Mouse (Mus musculus) thymus, postnatal 10 days (tissue): ENCODE measurements around the gene Ap2b1.
"Not testable (repeated sequence)": the region's sequence is repeated elsewhere in the genome, so short reads cannot be mapped to it uniquely, and the experiment has no call there.

Experiments
- DNase-seq, 2 experiments: peaks; one replicate each; pipeline ENCODE4 v3.0.0; 2021; ENCODE audit warnings: low spot score in 2 of 2

The Ap2b1 gene

GRCm38 (mm10) chr11:83298225-83299195, at the start of gene Ap2b1:
TSS of gene Ap2b1 (plus strand) at chr11:83299024.
- peak; percentile 92 to 94 for DNase-seq

- not testable (repeated sequence) for DNase-seq
These were observed 41.6 kb upstream of the Ap2b1 start for GRCm38 (mm10) chr11:83257211-83257610.

DNA sequence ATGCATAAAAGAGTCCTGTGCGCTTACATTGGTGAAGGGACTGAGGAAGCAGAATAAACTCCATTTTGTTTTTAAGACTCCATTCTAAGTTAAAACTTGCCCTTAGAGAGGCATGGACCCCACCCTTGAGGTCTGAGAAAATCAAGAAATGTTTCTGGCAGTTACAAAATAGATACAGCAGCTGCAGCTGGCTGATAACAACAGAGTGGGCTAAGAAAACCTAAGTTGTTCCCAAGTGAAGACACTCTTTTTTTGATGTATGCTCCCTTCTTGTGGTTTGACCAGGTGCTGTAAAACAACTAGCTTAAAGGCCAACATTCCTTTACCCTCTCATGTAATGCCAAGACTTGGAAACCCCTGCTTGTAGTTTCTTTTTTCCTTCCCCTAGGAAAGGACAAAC, 36.2 kb upstream of the Ap2b1 start:
- peak; percentile 31 to 33 for DNase-seq

- DNase-seq: peak; percentile 16 to 44
These were observed 35.7 kb upstream of the Ap2b1 start for GRCm38 (mm10) chr11:83263146-83263545.

DNA sequence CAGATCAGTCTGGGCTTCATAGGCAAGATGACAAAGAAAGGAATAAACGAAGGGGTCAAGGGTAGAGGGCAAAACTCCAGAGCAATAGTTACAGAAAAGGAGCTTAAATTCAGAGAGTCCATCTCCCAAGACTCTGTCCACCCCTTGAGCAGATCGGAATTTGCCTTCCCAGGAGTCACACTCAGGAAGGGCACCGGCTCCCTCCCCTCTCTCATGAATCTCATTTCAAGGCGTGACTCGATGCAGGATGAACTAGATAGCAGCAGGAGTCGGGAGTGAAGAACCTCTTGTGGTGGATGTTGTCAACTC, 28.0 kb upstream of the Ap2b1 start:
- no peak for DNase-seq

DNA sequence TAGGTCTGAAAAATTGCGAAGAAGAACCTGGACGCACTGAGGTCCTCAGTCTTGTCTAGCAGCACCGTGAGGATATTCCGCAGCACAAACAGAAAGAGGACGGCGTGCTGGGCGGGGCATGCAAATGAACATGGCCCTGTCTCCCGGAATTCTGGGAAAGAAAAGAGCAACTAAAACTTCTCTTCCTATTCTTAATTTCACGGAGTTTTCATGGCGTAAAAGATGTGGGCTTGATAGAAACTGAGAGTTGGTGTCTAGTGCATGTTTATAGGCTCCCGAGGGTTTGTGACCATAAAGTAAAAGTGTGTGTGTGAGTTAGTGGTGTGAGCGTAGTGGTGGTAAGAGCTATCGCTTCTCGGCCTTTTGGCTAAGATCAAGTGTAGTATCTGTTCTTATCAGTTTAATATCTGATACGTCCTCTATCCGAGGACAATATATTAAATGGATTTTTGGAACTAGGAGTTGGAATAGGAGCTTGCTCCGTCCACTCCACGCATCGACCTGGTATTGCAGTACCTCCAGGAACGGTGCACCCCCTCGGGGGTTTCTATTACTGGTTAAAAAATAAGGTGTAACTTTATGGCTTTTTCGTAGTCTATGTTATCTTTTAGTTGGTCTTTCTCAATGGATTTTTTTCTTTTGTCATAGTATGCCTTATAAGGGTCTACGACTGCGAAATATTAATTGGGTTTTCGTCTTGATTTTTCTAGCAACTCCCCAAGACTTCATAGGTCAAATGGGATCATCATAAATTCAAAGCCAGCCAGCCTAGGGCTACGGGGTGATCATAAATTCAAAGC, 27.5 kb upstream of the Ap2b1 start:
- DNase-seq: peak; percentile 77

DNA sequence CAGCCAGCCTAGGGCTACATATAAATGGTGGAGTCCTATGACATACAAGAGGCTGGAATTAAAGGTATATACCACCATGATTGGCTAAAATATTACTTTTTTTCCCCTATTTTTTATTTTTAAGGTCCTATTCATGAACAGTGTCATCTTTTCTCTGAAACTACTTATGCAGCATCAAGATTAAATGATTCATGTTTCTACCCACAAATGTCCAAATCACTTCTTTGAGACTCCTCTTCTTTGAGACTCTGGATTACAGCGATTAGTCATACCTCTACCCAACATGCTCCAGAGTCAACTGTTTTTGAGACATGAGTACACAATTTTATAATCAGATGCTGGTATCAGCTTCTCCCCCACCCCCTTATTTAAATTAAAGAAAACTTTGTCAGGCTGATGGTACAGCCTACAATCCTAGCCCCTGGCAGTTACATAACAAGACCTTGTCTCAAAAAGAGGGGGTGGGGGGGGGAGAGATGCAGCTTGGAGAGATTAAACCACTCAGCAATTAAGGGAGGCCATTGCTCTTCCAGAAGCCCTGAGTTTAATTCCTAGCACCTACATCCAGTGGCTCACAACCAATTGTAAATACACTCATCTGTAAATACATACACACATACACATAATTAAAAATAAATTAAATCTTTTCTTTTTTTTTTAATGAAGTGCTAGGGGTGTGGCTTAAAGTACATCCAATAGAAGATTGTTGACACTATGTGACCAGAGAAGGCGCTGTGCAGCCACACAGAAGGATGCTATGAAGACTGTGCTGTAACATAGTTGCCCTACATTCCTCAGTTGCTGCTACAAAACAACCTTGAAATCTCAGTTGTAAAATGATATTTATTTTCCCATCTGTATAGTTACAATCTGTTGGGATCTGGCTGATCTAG, 26.6 kb upstream of the Ap2b1 start:
- DNase-seq: peak; percentile 25 to 33

- DNase-seq: no peak
These were observed 22.6 kb upstream of the Ap2b1 start for GRCm38 (mm10) chr11:83276251-83276650.

DNA sequence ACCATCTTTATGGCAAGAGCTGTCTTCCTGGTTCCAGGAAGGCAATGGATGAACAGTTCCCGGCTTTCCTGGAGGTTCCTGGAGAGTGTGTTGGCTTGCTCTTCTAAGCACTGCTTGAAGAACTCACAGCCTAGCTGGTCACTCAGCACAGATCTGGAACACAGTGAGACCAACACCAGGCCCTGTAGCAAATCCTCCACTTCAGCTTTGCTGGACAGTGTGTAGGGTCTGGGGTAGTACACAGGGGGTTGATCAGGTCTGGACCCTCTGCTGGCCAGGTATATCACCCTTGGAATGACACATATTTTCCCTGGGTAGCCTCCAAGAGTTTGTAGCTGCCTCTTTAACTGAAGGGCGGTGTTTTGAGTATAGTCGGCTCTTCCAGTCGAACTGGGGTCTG, 19.8 kb upstream of the Ap2b1 start:
- DNase-seq: no peak

- DNase-seq: no peak
These were observed 19.1 kb upstream of the Ap2b1 start for GRCm38 (mm10) chr11:83279691-83280090.

DNA sequence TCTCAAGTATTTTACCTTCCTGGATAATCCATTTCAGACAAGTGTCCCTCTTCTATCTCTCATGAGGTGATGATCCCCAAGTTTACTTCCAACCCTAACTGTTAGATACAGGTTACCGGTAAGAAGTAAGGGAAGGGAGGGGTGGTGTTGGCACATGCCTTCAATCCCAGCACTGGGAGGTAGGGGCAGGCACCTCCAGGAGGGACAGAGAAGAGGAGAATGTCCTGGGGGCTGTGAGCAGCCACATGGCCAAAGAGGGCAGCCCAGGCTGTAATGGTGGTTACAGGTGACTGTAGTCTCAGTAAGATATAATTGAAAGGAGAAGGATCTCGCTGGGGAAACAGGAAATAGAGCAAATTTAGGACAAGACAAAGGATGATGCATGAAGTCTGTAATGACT, 16.7 kb upstream of the Ap2b1 start:
- DNase-seq: no peak

DNA sequence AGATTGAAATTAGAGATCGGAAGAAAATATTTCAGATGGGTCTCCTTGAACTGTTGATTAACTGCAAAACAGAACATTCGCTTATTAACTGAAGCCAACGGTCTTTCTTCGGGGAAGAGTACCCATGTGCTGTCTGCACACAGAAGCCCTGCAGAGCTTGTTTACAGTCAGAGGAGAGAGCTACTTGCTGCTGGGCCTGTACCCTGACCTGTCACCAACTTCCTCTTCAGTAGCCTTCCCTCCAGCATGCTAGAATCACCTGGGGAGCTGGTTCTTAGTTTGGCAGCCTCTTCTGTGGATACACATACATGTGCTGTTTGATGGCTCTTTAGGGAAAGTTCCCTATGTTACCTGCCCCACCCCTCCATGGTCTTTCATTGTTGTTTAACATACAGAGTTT, 13.2 kb upstream of the Ap2b1 start:
- DNase-seq: no peak

GRCm38 (mm10) chr11:83286566-83286965, 12.3 kb upstream of the Ap2b1 start, which contains the start of gene Slfn14:
TSS of gene Slfn14 (minus strand) at chr11:83286726.
- no peak for DNase-seq

GRCm38 (mm10) chr11:83289036-83289435, 9.8 kb upstream of the Ap2b1 start:
- DNase-seq: no peak

GRCm38 (mm10) chr11:83289633-83290032, 9.2 kb upstream of the Ap2b1 start:
- DNase-seq: no peak

- peak; percentile 91 to 93 for DNase-seq
These were observed 7.2 kb upstream of the Ap2b1 start for GRCm38 (mm10) chr11:83291375-83292250.

GRCm38 (mm10) chr11:83292251-83292587, 6.6 kb upstream of the Ap2b1 start:
- DNase-seq: no peak

- DNase-seq: no peak
These were observed 5.6 kb upstream of the Ap2b1 start for GRCm38 (mm10) chr11:83293182-83293581.

DNA sequence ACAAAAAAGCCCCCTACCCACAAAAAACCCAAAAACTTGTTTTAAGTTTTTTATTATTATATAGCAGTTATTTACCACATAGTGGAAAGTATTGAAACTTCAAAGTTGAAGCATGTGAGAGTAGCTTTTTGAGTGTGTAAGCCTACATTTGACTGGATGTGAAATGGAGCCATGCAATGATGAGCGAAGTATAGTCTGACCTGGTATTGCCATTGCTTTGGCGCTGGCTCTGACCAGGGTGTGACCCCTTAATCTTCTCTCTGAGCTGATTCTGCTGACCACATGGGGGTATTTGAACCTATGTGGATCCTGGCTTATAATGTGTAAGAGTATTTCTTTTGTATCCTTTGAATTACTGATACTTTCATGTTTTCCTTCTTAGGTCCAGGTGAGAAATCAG, 4.7 kb upstream of the Ap2b1 start:
- no peak for DNase-seq

GRCm38 (mm10) chr11:83297816-83298215, 1.0 kb upstream of the Ap2b1 start:
- peak in 1 of 2 experiments; percentile 20 for DNase-seq

GRCm38 (mm10) chr11:83299724-83300123, 900 bp downstream of the Ap2b1 start:
- DNase-seq: peak in 1 of 2 experiments; percentile 7
